Mouse (Mus musculus): ENCODE results near the gene Csrp1.

Gene Csrp1

GRCm38 (mm10) chr1:135768400-135768799, 48.5 kb downstream of the Csrp1 start:
- in situ Hi-C loops (cut with MboI, MseI) = no loop called here

- in situ Hi-C loops (cut with MboI, MseI) = no loop called here
Observed at GRCm38 (mm10) chr1:135770237-135770636, 50.4 kb downstream of the Csrp1 start.

DNA sequence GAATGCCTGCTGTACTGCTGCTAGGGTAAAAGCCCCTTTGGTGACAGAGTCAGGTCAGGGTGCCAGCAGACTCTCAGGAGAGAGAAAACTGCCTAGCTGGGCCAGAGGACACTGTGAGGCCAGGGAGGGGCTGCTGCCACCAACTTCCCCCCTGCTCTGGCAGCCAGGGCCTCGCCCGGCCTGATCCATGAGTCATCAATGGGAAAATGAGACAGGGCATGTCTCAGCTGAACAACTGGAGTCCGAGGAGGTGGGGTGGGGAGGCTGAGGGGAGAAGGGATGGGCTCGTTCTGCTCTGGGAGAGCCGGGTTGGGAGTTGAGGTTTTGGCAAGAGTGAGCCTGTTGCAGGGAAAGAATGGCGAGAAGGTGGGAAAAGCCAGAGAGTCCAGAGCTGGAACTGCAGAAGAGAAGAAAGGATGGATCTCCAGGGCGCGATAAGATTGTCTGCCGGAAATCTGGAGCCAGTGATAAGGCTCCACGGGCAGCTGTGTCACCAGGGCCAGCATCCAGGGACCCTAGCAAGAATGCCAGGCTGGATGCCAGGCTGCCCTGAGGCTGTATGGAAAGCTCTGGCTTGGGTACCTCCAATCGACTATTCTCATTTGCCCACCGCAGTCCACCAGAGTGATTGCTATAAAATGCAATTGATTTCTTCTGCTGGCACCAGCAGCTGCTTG, 51.2 kb downstream of the Csrp1 start:
- in situ Hi-C loops (cut with MboI, MseI) = no loop called here

- in situ Hi-C loops (cut with MboI, MseI) = no loop called here
Observed at GRCm38 (mm10) chr1:135771573-135771970, 51.7 kb downstream of the Csrp1 start.

DNA sequence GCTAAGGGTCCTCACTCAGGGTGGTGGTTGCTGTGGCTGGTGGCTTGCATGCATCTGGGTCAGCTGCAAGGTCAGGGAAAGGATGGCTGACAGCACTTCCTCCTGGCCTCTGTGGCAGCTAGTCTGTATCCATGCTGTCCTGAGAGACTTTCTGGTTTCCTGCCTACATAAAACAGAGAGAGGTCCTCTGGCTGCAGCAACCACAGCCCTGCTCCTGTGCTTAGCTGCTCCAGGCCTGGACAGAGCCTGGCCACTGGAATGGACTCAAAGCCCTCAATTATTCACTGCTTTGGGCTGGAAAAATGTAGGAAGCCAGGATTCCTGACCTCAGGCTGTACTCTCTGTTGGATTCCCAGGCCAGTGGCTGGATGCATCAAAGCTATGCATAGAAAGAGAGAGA, 56.7 kb downstream of the Csrp1 start:
- in situ Hi-C loops (cut with MboI, MseI) = no loop called here

DNA sequence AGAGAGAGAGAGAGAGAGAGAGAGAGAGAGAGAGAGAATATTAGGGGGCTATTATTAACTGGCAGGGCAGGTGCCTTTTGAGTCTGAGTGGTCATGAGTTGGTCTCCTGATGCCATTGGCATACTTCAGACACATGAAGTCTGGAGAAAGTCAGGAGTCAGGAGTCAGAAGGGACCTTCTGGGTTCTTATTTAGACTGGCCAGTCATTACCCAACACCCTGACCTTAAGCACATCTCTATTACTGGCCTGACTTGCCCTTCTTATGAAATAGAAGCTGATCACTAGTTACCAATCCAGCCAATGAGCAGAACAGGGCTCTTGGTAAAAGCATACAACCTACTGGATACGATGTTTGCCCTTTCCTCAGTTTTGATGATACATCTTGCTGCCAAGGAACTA, 57.2 kb downstream of the Csrp1 start:
- in situ Hi-C loops (cut with MboI, MseI) = no loop called here

DNA sequence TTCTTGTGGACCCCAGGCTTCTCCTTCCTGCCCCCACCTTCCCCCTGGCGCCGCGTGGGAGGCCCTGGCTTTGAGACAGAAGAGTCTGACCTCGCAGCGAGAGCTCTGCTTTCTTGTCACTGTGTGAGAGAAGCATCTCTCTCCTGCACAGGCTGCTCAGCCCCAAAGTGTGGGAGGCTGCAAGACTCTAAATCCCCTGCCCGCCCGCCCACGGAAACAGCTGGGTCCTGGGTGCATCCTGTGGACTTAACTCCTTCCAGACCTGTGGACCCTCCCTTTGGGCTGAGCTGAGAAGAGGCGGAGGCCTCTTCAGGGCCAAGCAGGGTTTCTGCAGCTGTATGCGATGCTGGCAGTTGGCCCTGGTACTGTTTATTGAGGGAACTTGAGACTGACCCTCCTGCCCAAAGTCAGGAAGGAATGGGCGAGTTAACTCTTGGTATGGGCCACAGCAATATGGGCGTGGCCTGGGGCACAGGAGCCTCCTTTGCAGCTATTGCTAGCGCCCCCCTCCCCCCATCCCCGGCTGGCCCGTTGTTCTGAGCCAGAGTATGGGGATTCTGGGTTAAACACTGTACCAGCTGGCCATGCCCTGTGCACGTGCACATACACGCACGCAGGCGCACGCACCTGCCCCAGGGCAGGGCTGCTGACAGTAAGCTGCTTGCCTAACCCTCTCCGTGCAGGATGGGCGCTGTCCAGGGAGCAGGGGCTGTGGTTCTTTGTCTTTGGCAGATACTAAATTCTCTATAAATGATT, 59.1 kb downstream of the Csrp1 start, which contains the start of gene Tnni1:
TSS of gene Tnni1 (plus strand) at position 655 of the 756 bp plus-strand sequence.
- in situ Hi-C loops (cut with MboI, MseI) = no loop called here

GRCm38 (mm10) chr1:135780649-135781048, 60.8 kb downstream of the Csrp1 start:
- in situ Hi-C loops (cut with MboI, MseI) = loop anchor here (10.0 kb wide), 1 partner anchor 56 kb away; the partner anchor contains the start of gene Csrp1

GRCm38 (mm10) chr1:135781220-135781619, 61.4 kb downstream of the Csrp1 start:
- in situ Hi-C loops (cut with MboI, MseI) = loop anchor here (10.0 kb wide), 1 partner anchor 56 kb away; the partner anchor contains the start of gene Csrp1

GRCm38 (mm10) chr1:135782816-135783215, 63.0 kb downstream of the Csrp1 start:
- in situ Hi-C loops (cut with MboI, MseI) = loop anchor here (10.0 kb wide), 1 partner anchor 58 kb away; the partner anchor contains the start of gene Csrp1

DNA sequence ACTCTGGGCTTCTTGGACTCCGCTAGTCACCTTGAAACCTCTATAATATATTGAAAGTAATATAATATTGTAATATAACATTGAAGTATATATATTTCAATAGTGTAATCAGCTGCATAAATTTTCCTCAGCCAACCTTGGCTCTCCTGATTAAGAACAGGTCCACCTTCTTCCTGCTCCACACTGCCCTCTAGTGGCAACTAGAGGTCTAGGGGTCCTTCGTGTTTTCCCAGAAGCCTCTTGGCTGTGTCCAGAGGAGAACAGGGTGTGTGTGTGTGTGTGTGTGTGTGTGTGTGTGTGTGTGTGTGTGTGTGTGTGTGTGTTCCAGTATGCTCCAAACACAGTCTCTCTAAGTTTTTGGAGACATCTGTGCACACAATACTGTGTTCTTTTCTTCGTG, 67.9 kb downstream of the Csrp1 start:
- in situ Hi-C loops (cut with MboI, MseI) = loop anchor here (5.0 to 10.0 kb wide), 2 partner anchors 35 to 63 kb away; partner anchors contain the start of gene Csrp1

- in situ Hi-C loops (cut with MboI, MseI) = loop anchor here (5.0 to 10.0 kb wide), 2 partner anchors 36 to 64 kb away; partner anchors contain the start of gene Csrp1
Observed at GRCm38 (mm10) chr1:135788708-135789107, 68.8 kb downstream of the Csrp1 start.

GRCm38 (mm10) chr1:135789815-135790214, 70.0 kb downstream of the Csrp1 start:
- in situ Hi-C loops (cut with MboI, MseI) = loop anchor here (5.0 to 10.0 kb wide), 2 partner anchors 38 to 65 kb away; partner anchors contain the start of gene Csrp1

DNA sequence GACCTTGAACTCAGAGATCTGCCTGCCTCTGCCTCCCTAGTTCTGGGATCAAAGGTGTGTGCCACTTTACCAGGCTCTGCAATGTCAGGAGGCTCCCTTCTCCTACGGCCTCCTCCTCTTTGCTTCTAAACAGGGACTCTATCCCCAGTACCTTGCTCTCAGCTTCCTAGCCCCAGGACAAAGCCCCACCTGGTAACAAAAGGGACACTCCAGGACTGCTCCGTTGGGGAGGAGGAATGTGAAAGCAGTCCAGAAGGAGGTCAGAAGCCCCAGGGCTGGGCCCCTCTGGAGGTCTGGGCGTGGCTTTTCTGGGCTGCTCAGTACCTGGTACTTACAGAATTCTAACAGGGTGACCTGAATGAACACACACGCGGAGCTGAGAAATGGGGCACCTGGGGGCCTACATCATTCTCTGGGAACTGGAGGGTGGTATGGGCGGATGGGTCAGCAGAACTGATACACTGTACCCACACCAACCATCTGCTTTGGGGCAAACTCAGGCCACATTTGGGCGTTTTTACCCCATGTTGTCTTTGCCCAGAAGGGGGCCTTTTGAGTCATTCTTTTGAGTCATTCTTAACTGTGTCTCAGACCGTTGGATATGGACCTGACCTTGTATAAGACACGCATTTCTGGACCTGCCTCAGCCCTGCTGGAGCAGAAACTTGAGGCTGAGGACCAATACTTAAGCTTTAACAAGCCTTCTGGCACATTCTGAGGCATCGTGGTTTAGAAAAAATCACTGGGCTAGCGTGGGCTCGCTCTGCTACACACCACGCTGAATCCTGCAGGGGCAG, 72.5 kb downstream of the Csrp1 start:
- in situ Hi-C loops (cut with MboI, MseI) = no loop called here

- in situ Hi-C loops (cut with MboI, MseI) = no loop called here
Observed at GRCm38 (mm10) chr1:135793370-135794215, 73.7 kb downstream of the Csrp1 start.

- in situ Hi-C loops (cut with MboI, MseI) = no loop called here
Observed at GRCm38 (mm10) chr1:135794216-135795134, 74.6 kb downstream of the Csrp1 start.

- in situ Hi-C loops (cut with MboI, MseI) = no loop called here
Observed at GRCm38 (mm10) chr1:135798492-135798891, 78.6 kb downstream of the Csrp1 start.

GRCm38 (mm10) chr1:135799109-135799627, 79.3 kb downstream of the Csrp1 start:
- in situ Hi-C loops (cut with MboI, MseI) = no loop called here

- in situ Hi-C loops (cut with MboI, MseI) = no loop called here
Observed at GRCm38 (mm10) chr1:135800192-135800950, 80.5 kb downstream of the Csrp1 start.

Data from T-helper 2 cell (primary cell).